Mouse (Mus musculus) layer of hippocampus, postnatal 36 days (tissue): Measurements from ENCODE around the gene Nell1. TPM values are rescaled to one million over a fixed set of nuclear protein-coding genes. Genes with fewer than 3 reads are reported as not detected.

Experiments
- DNase-seq, 2 experiments: peaks; one replicate each; pipeline ENCODE4 v3.0.0; 2022
- total RNA-seq, 2 experiments: library from RNA; stranded (reverse); gene quantifications; 2 replicates each; pipeline ENCODE4 v1.2.3; 2021

The Nell1 gene
- total RNA-seq, 2 experiments from 2014 or later, result 47.2 to 54.5 TPM

DNA sequence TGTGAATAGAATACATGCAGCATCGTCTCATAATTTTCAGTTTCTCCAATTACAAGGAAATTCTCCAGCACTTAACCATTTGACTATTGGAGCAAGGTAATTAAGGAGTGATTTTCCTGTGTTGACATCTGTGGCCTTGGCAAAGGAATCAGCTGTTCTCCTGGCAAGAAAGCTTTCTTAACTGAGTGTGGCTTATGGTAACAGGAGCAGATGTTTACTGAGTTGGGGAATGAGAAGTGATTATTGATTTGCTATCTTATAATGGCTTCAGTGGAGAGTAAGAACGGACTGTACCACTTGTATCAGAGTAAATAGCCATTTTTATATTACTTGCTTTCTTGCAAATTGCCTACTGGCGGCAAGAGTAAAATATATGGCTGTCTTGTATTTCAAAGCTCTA, 913.0 kb downstream of the Nell1 start:
- DNase-seq, result no peak

DNA sequence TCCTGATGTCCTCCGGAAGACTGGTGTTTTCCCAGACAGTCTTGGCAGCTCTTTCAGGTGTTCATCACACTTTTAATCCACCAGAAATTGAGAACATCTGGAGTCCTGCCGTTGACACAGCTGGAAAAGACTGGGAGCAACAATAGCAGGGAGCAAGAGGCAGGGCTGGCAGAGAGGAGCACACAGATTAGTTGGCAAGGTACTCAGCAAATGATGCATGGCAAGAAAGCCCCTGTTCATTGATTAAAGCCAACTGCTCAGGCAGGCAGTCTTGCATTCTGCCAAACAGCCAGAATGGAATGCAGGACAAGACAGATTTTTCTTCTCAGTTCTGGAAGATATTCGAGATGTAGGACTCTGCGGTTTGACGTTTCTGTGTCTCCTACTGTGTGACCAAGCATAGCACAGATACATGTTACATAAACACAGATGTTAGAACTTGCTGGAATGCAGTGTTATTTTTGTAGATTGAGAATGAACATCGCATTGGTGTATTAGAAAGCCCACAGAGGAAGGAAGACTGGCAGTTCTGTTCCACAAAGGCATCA, 925.0 kb downstream of the Nell1 start:
- DNase-seq, result no peak

Other genes starting within 250 kb of the Nell1 start
- 10 to 100 TPM; 10.0 to 12.7 TPM for gene Htatip2, start 215.7 kb upstream of the Nell1 start, total RNA-seq
- gene Prmt3, start 196.5 kb upstream of the Nell1 start, total RNA-seq, result 10 to 100 TPM; 37.2 to 37.5 TPM
- gene Slc6a5, start 64.7 kb upstream of the Nell1 start, total RNA-seq, result under 1 TPM in 1 of 2 experiments, not detected in 1; 0.05 TPM